8 mouse cellular contexts compared by ENCODE assay signal in genomic region chr9:40800675-40801612, GRCm38 (mm10). TPM values are rescaled to one million over a fixed set of nuclear protein-coding genes. Genes with fewer than 3 reads are reported as not detected.
DNase-seq lines count a peak whose midpoint lies in the region; ATAC-seq and TF ChIP-seq lines count a peak whose summit lies in the region.

Gene Hspa8 (plus strand): TSS chr9:40800984.

- TF ChIP-seq EP300 in ES-Bruce4 (IDR thresholded peaks at IDR 0.05; ENCODE audit: insufficient read depth, low read depth, low read length) = peak; percentile 63; the same call in 1 of the 2 replicates
- peak; percentile 63; the same call in 1 of the 2 replicates for TF ChIP-seq EP300 in liver, postnatal 0 days (IDR thresholded peaks at IDR 0.05; ENCODE audit: low read depth)

- peak; percentile 99 for TF ChIP-seq POLR2A in ES-Bruce4 (IDR thresholded peaks at IDR 0.05; ENCODE audit: insufficient read depth, low read length)

- intact Hi-C loops in heart, postnatal 10 days (cut with DNase I) = no loop called here

- H3K27ac ChIP-seq in ES-Bruce4 (ENCODE audit: insufficient read depth, low read length) = peak within 1 kb of the TSS; percentile 98
- H3K27ac ChIP-seq in forebrain, embryonic 13.5 days = peak within 1 kb of the TSS; percentile 98
- H3K27ac ChIP-seq in liver, postnatal 0 days (ENCODE audit: low read depth) = peak within 1 kb of the TSS; percentile 96
- peak within 1 kb of the TSS; percentile 100 for H3K27ac ChIP-seq in neural tube, embryonic 14.5 days (ENCODE audit: low read depth, low read length)

- DNase-seq in heart, postnatal 10 days = peak; percentile 100
- DNase-seq in large intestine, adult 2 months (ENCODE audit: low read depth, low spot score) = peak; percentile 92
- DNase-seq in liver, postnatal 0 days = peak; percentile 100
- peak; percentile 100 for DNase-seq in testis, postnatal 10 days (ENCODE audit: low spot score)

- no peaks in the 10 kb centered on the region for H3K4me1 ChIP-seq in ES-Bruce4 (ENCODE audit: control insufficient read depth, insufficient read depth, low read length)
- peaks cover 39% of the 10 kb centered on the region for H3K4me1 ChIP-seq in forebrain, embryonic 13.5 days
- peaks cover 22% of the 10 kb centered on the region for H3K4me1 ChIP-seq in liver, postnatal 0 days (ENCODE audit: insufficient read depth)
- H3K4me1 ChIP-seq in neural tube, embryonic 14.5 days (ENCODE audit: control insufficient read depth, insufficient read depth, low read length) = peaks cover 19% of the 10 kb centered on the region

- H3K4me3 ChIP-seq in ES-Bruce4 (ENCODE audit: low read depth, low read length) = peak within 1 kb of the TSS; percentile 100
- peak within 1 kb of the TSS; percentile 94 for H3K4me3 ChIP-seq in forebrain, embryonic 13.5 days
- H3K4me3 ChIP-seq in liver, postnatal 0 days (ENCODE audit: low read depth, low read length) = peak within 1 kb of the TSS; percentile 91
- H3K4me3 ChIP-seq in neural tube, embryonic 14.5 days (ENCODE audit: low read depth, low read length) = peak within 1 kb of the TSS; percentile 94

- ATAC-seq in cerebellum, adult (ENCODE audit: insufficient number of reproducible peaks, low FRiP score, low TSS enrichment) = peak; percentile 92
- ATAC-seq in forebrain, embryonic 13.5 days = peak; percentile 97
- ATAC-seq in liver, postnatal 0 days = peak; percentile 90
- peak; percentile 96 for ATAC-seq in neural tube, embryonic 14.5 days (ENCODE audit: low read depth)

- peak within 1 kb of the TSS; percentile 69 for H3K4me2 ChIP-seq in forebrain, embryonic 13.5 days
- H3K4me2 ChIP-seq in liver, postnatal 0 days (ENCODE audit: low read depth, low read length) = peak within 1 kb of the TSS; percentile 78
- H3K4me2 ChIP-seq in neural tube, embryonic 14.5 days (ENCODE audit: low read depth, low read length) = peak within 1 kb of the TSS; percentile 92

- no peak for TF ChIP-seq CTCF in ES-Bruce4 (IDR thresholded peaks at IDR 0.05; ENCODE audit: low read depth, low read length)
- peak; percentile 57 for TF ChIP-seq CTCF in liver, postnatal 0 days (IDR thresholded peaks at IDR 0.05; ENCODE audit: low read depth)

- no peaks in the 10 kb centered on the region for H3K27me3 ChIP-seq in ES-Bruce4 (ENCODE audit: control insufficient read depth, insufficient read depth, low read length, poor library complexity, severe bottlenecking)
- no peaks in the 10 kb centered on the region for H3K27me3 ChIP-seq in forebrain, embryonic 13.5 days
- H3K27me3 ChIP-seq in liver, postnatal 0 days (ENCODE audit: insufficient read depth, low read length) = no peaks in the 10 kb centered on the region
- H3K27me3 ChIP-seq in neural tube, embryonic 14.5 days (ENCODE audit: control insufficient read depth, insufficient read depth, low read length) = no peaks in the 10 kb centered on the region

- H3K36me3 ChIP-seq in ES-Bruce4 (ENCODE audit: control insufficient read depth, insufficient read depth, low read length, poor library complexity, severe bottlenecking) = peaks cover 43% of the 10 kb centered on the region
- H3K36me3 ChIP-seq in forebrain, embryonic 13.5 days (ENCODE audit: poor library complexity, severe bottlenecking) = peaks cover 32% of the 10 kb centered on the region
- peaks cover 31% of the 10 kb centered on the region for H3K36me3 ChIP-seq in liver, postnatal 0 days (replicated peaks; ENCODE audit: insufficient read depth, low read length)
- H3K36me3 ChIP-seq in neural tube, embryonic 14.5 days (ENCODE audit: control insufficient read depth, insufficient read depth, low read length) = peaks cover 15% of the 10 kb centered on the region

- H3K9me3 ChIP-seq in ES-Bruce4 (replicated peaks; ENCODE audit: control insufficient read depth, insufficient read depth, low read length, poor library complexity, severe bottlenecking) = no peaks in the 10 kb centered on the region
- no peaks in the 10 kb centered on the region for H3K9me3 ChIP-seq in forebrain, embryonic 13.5 days (replicated peaks)
- H3K9me3 ChIP-seq in liver, postnatal 0 days (ENCODE audit: low read length) = no peaks in the 10 kb centered on the region
- no peaks in the 10 kb centered on the region for H3K9me3 ChIP-seq in neural tube, embryonic 14.5 days (ENCODE audit: control insufficient read depth, low read length)

- 1% methylated on average over 62 of the region's 83 CpGs for WGBS in forebrain, embryonic 13.5 days
- WGBS in large intestine, adult 2 months = 1% methylated on average over 83 of the region's 83 CpGs
- WGBS in liver, postnatal 0 days (ENCODE audit: insufficient replicate concordance) = under 1% methylated on average over 59 of the region's 83 CpGs
- WGBS in neural tube, embryonic 14.5 days = under 1% methylated on average over 79 of the region's 83 CpGs

- H3K9ac ChIP-seq in ES-Bruce4 (ENCODE audit: low read depth, poor library complexity, severe bottlenecking) = peak within 1 kb of the TSS; percentile 99
- H3K9ac ChIP-seq in forebrain, embryonic 13.5 days = peak within 1 kb of the TSS; percentile 98
- H3K9ac ChIP-seq in liver, postnatal 0 days (replicated peaks) = peak within 1 kb of the TSS; percentile 93
- peak within 1 kb of the TSS; percentile 99 for H3K9ac ChIP-seq in neural tube, embryonic 14.5 days (replicated peaks; ENCODE audit: low read depth, low read length)

RNA-seq across cellular contexts. Expression of gene Hspa8, which starts in this region (rescaled TPM):
- 3,442 and 3,618 TPM in 2 replicates for polyA plus RNA-seq in ES-Bruce4 (2011; ENCODE audit: insufficient read depth, insufficient read length, low read depth, missing spikeins)
- polyA plus RNA-seq in forebrain, embryonic 13.5 days (2015; fragmentation: Nextera tagmentation; extraction: Ambion mirVana) = 3,030 and 3,122 TPM in 2 replicates
- total RNA-seq in heart, postnatal 10 days (2021) = 1,000 to 10,000 TPM; 1,111 to 1,159 TPM
- polyA plus RNA-seq in large intestine, adult 2 months (2012; rRNA removed) = 2,172 and 2,515 TPM in 2 replicates
- 750 and 793 TPM in 2 replicates for polyA plus RNA-seq in liver, postnatal 0 days (2015; fragmentation: Nextera tagmentation; extraction: Ambion mirVana)
- 2,884 and 3,125 TPM in 2 replicates for polyA plus RNA-seq in neural tube, embryonic 14.5 days (2014; fragmentation: Nextera tagmentation; extraction: Ambion mirVana)

Comparison
In these comparisons a context has a peak if more than half of its experiments do, and no peak if none do; other contexts are left out.
1. Peak in every context shown above with its lines: DNase-seq, ATAC-seq, H3K4me3 ChIP-seq and H3K27ac ChIP-seq.